Mouse (Mus musculus): ENCODE results near the gene Arhgap23.

Gene Arhgap23

GRCm38 (mm10) chr11:97415330-97415711, at the start of gene Arhgap23:
TSS of gene Arhgap23 (plus strand) at chr11:97415533.
- DNase-seq = peak; percentile 65 to 74

- DNase-seq = no peak
Observed at GRCm38 (mm10) chr11:97365556-97365955, 49.8 kb upstream of the Arhgap23 start.

GRCm38 (mm10) chr11:97368501-97368900, 46.8 kb upstream of the Arhgap23 start:
- DNase-seq = peak; percentile 73 to 84

GRCm38 (mm10) chr11:97370329-97371091, 44.8 kb upstream of the Arhgap23 start:
- DNase-seq = peak; percentile 94 to 95

GRCm38 (mm10) chr11:97372159-97372864, 43.0 kb upstream of the Arhgap23 start:
- peak; percentile 55 to 68 for DNase-seq

GRCm38 (mm10) chr11:97373402-97373801, 41.9 kb upstream of the Arhgap23 start:
- no peak for DNase-seq

GRCm38 (mm10) chr11:97380036-97380435, 35.3 kb upstream of the Arhgap23 start:
- no peak for DNase-seq

GRCm38 (mm10) chr11:97383017-97383416, 32.3 kb upstream of the Arhgap23 start:
- no peak for DNase-seq

- no peak for DNase-seq
Observed at GRCm38 (mm10) chr11:97383764-97384163, 31.6 kb upstream of the Arhgap23 start.

GRCm38 (mm10) chr11:97387811-97388210, 27.5 kb upstream of the Arhgap23 start:
- DNase-seq = no peak

- DNase-seq = no peak
Observed at GRCm38 (mm10) chr11:97389127-97389526, 26.2 kb upstream of the Arhgap23 start.

GRCm38 (mm10) chr11:97393658-97394057, 21.7 kb upstream of the Arhgap23 start:
- DNase-seq = no peak

- DNase-seq = no peak
Observed at GRCm38 (mm10) chr11:97394146-97394545, 21.2 kb upstream of the Arhgap23 start.

GRCm38 (mm10) chr11:97398506-97398905, 16.8 kb upstream of the Arhgap23 start:
- DNase-seq = no peak

- DNase-seq = peak; percentile 90 to 91
Observed at GRCm38 (mm10) chr11:97399958-97400710, 15.2 kb upstream of the Arhgap23 start.

GRCm38 (mm10) chr11:97401082-97401481, 14.3 kb upstream of the Arhgap23 start:
- DNase-seq = peak; percentile 70 to 71

- DNase-seq = no peak
Observed at GRCm38 (mm10) chr11:97401686-97402435, 13.5 kb upstream of the Arhgap23 start.

GRCm38 (mm10) chr11:97402746-97403145, 12.6 kb upstream of the Arhgap23 start:
- no peak for DNase-seq

- no peak for DNase-seq
Observed at GRCm38 (mm10) chr11:97403614-97404183, 11.6 kb upstream of the Arhgap23 start.

GRCm38 (mm10) chr11:97404184-97404760, 11.1 kb upstream of the Arhgap23 start:
- peak; percentile 72 to 77 for DNase-seq

GRCm38 (mm10) chr11:97404761-97405190, 10.6 kb upstream of the Arhgap23 start:
- peak; percentile 47 to 49 for DNase-seq
